Mouse (Mus musculus) kidney, postnatal 10 days (tissue): ENCODE data around the gene Zfp605.
"Not testable (repeated sequence)": the region's sequence is repeated elsewhere in the genome, so short reads cannot be mapped to it uniquely, and the experiment has no call there.

Experiments
- DNase-seq: peaks from one replicate; pipeline ENCODE4 v3.0.0; 2021; ENCODE audit warnings: mixed read lengths

The Zfp605 gene

DNA sequence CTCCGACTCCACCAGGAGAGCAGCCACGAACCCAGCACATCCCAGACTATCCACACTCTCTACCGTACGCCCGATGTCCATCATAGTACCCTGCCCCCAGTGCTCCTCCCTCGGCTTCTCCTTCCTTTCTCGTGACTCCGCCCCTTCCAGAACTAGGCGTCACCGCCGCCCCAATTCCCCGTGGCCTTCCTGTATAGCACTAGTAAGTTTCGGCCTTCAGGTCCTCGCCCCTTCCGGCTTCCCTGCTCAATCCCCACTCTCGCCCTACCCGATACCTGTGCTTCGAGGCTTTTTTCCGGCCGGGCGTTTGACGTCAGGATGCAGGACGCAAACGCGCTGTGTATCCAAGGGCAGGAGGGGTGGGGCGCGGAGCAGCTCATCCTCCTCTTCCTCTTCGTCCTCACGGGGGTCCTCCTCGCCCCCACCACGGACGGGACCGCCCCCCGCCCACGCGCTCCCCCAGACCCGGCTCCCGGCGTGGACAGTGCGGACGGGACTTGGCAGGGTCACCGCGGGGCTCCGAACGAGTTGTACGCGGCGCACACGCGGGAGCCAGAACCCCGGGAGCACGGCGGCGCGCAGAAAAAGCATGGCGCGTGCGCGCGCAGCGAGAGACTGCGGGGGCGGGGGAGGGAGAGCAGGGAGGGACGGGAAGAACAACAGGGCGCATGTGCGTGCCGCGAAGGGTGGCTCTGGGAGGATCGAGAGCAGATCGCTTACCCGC, 2.1 kb upstream of the Zfp605 start, which contains the start of gene Gtpbp6:
Gene Gtpbp6, minus strand, starts transcription at position 617 of the 724 bp plus-strand sequence.
- DNase-seq: peak; percentile 98

DNA sequence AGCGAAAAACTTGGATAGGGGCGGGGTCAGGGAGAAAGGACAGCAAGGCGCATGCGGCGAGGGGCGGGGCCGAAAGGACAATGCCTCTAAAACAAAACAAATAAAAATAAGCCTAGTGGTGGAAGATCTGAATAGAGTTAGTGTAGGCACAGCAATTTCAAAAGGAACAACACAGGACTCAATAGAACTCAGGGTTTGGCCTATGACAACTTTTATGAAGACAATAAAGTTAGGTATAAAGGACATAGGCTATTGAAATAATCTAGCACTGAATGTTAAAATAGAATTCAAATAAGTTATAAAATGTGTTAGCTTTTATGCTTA, 1.6 kb upstream of the Zfp605 start:
- DNase-seq: no peak

DNA sequence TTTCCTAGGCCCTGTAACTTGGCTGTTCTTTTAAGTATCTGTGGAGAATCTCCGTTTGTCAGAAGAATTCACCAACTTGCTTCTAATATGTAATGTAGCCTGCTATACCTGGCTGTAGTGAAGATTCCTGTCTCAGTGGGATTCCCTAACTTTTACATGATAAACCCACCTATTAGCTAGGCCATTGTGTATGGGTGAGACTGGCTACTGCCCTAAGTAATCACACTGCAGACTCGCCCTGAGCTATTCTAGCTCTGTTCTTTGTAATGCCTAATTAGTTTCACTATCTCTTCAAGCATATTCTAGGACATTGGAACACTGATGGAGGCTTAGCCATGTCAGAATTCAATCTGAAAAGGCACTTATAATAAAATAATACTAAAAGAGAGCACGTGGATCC, 12.5 kb downstream of the Zfp605 start:
- not testable (repeated sequence) for DNase-seq

DNA sequence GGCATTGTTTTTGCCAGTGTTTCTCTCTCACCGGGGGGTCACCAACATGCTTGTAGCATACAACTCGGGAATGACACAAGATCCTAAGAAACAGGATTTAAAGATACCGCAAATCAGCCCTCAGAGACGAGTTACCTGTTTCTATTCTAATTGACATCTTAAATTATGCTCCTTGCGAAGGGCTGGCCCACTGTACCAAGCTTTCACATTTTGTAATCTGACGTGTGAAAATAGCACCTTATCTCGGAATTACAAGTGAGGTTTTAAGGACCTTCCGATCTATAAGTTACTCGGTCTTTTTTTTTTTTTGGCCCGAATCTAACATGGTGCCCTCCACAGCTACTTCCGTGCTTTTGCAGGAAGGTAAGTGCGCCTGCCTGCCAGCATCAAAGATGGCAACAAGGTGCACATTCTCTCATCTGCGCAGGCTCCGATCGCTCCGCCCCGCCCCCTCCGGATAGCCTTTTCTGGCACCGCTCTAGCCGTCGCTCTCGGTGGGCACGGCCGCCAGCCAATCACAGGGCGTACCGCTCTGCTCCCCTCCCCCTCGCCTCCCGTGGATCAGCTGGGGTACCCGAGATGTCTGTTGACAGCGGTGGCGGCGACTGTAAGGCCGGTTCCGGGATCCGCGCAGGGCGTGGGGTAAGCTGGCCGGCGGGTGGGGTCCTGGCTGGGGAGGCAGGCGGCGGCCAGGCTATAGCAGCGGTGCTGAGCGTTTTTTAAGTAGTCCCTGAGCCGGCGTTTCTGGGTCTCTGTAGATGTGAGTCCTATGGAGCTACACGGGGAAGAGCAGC, 25.6 kb downstream of the Zfp605 start, which contains the start of gene Chfr:
Gene Chfr, plus strand, starts transcription at position 550 of the 794 bp plus-strand sequence.
- peak; percentile 100 for DNase-seq

DNA sequence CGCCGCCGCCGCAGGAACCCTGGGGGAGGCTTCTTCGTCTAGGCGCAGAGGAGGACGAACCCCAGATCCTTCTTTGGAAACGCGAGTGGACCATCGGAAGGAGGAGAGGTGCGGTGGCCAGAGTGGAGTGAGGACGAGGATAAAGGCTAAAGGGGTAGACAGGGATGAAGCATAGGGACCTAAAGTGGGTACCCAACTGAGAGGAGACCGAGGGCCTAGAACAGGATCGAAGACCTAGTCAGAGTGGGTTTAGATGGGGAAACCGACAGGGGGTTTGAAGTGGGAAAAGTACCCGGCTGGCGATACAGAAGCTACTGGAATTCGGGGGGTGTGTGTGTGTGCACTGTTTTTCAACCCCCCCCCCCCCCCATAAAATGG, 26.2 kb downstream of the Zfp605 start:
- DNase-seq: no peak

DNA sequence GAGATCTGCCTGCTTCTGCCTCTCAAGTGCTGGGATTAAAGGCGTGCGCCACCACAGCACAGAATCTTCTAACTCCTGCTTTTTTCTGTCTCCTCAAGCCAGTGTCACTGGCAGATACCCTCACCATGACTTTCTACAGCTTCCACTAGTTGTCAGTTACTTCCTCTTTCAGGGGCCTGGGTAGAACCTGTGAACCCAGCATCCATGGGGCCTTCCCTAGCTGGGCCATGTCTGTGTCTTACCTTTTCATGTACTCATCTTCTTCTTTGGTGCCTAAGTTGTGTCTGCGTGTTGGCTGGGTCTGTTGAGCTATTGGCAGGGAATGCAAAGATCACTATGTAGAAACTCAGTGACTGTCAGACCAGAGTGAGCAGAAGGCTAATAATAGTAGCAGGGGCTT, 27.9 kb downstream of the Zfp605 start:
- no peak for DNase-seq

DNA sequence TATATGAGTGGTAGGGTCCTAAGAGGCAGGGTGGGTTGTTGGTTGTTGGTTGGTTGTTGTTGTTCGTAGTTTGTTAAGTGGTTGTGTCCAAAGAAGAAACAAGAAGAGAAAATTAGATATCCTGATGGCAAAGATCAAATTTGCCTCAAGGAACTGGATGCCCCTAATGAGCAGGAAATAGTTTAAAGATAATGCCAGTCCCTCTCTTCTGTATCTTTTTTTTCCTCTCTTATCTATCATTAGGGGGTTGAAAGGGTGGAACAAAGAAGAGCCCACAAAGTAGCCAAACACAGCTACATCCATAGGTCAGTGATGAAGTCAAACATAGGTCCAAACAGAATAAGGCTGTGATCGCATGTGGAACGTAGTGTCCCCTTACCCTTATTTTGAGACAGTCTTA, 29.4 kb downstream of the Zfp605 start:
- no peak for DNase-seq

DNA sequence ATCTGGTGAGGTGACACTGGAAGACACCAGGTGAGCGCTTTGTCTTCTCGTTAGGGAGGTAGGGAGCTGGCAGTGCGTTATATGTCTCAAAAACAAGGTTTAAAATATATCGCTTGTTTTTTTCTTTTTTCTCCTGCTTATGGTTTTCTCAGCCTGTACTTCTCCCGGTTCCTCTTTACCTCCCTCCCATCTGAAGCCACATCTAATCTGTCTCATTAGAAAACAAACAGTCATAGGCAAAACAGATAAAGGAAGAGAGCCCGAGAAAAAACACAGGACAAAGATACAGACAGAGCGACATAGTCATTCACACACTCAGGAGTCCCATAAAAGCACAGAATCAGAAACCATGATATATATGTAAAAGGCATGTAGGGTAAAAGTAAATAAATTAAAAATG, 30.5 kb downstream of the Zfp605 start:
- DNase-seq: no peak

DNA sequence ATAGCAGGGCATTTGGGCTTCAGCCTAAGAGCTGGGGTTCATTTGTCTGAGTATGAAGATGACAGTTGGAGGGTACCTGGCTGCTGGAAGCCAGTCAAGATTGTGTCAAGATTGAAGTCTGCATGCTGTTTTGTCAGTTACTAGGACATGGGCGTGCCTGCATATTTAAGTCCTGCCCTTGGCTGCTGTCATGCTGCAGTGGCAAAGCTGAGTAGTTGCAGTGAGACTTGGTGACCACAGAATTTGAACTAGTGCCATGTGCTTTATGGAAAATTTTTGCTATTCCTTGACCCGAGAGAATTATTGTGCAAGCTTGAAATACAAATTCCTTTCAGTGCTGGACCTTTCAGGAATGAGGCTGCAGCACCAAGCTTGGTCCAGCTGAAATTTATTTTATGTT, 32.4 kb downstream of the Zfp605 start:
- no peak for DNase-seq

DNA sequence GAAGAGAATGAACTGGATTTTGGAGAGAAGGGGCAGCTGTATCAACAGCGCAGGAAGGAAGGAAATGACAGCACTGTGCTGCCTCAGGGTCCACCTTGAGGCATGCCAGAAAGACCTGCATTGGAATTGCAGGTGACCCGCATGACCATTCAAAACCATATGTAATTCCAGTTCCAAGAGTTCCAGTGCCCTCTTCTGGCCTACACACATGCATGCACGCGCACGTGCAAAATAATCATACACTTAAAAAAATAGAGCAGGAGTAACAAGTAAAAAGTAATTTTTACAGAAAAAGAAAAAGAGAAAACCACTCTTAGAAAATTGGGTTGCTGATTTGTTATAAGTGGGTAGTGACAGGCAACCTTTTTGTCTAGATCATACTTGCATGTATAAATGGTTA, 33.1 kb downstream of the Zfp605 start:
- DNase-seq: peak; percentile 11

DNA sequence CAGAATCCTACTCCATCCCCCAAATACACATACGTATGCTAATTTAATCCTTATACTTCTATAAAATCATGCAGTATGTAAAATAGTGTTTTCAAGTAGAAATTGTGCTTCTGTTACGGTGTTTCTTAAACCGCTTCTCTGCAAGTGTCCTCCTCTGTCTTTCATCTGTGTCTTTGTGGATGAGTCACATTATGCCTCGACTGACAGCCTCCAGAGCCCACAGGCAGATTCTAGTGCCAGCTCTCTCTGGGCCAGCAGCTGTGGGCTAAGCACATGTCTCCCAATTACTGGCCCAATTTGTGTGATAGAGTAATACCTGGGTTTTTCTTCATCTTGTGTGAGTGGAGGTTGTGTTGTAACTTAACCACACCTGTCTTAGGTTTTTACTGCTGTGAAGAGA, 59.5 kb downstream of the Zfp605 start:
- no peak for DNase-seq

DNA sequence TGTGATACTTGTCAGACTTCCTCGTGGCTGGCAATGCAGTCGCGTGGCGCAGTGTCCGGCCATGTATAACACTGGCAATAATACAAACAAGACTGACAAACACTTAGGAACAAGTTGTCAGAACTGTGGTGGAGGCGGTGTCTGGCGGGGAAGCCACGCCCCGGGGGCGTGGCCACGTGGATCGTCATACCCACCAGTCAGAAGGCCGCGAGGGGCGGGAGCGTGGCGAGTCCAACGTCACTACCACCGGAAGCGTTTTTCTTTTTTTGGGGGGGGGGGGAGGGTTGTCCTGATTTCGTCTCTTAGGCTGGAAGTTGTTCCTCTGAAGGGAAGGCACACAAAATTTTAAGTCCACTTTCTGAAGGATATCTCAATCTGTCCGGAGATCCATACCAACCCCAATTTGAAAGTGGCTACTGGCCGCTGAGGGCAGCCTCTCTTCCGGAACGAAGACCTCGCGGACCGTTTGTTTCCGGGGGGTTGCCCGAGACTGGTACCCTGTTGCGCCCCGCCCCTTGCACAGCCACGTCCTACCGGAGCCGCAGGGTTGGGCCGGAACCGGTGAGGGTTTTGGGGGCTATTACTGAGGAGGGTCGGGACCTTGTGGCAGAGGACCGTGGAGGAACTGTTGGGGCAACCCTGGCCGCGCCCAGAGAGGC, 66.6 kb downstream of the Zfp605 start, which contains the start of gene Golga3:
Gene Golga3, plus strand, starts transcription at position 340 of the 659 bp plus-strand sequence.
- DNase-seq: peak; percentile 97

DNA sequence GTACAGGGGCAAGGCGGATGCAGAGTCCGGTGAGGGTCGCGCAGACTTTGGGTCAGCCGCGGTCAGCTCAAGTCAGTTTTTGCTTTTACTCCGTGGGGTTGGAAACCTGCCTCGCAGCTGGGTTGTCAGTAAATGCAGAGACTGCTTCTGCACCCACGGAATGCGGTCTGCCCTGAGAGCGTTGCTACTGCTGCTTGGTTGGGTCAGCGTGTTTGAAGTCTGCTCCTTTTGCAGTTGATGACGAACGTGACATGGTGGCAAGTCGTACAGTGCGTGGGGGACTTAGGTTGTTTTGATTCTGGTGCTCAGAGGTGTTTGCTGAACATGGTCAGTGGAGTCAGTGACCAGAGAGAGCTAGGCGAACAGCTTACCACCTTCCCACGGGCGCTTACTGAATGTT, 67.1 kb downstream of the Zfp605 start:
- no peak for DNase-seq

DNA sequence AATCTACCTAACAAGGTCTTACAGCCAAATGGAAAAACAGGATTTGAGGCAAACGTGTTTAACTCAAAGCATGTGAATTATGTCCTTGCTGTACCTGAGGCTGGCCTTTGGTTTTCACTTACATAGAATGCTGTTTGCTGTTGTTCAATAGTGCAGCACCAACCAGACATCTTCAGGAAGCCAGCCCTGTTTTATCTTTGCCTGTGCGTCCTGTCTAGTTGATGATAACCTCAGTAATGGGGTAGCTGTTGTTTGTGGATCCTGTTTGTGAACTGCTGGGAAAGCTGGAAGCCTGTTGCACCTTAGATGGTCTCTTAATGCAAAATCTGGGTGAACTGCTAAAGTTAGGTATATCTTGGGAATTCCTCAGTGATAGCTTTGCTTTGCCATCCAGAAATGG, 68.7 kb downstream of the Zfp605 start:
- no peak for DNase-seq
